Mouse (Mus musculus) ES-Bruce4 (cell line): ENCODE measurements around the gene Zfp551. TPM values are rescaled to one million over a fixed set of nuclear protein-coding genes. Genes with fewer than 3 reads are reported as not detected.
A peak's percentile ranks its signal among the peaks of the same experiment; 100 is the strongest.

ENCODE experiments used
- H3K27ac ChIP-seq: 2 replicates; pipeline ENCODE4 v1.5.1; 2012; ENCODE audit warnings: low read length, inconsistent platforms; ENCODE audit not compliant: insufficient read depth
- H3K27me3 ChIP-seq: 2 replicates; pipeline ENCODE4 v1.6.1; 2012; ENCODE audit warnings: mild to moderate bottlenecking, low read length, inconsistent platforms; ENCODE audit not compliant: control insufficient read depth, poor library complexity, insufficient read depth, severe bottlenecking
- H3K36me3 ChIP-seq: 2 replicates; pipeline ENCODE4 v1.6.1; 2012; ENCODE audit warnings: inconsistent platforms, mild to moderate bottlenecking, low read length, moderate library complexity; ENCODE audit not compliant: control insufficient read depth, poor library complexity, insufficient read depth, severe bottlenecking
- H3K4me1 ChIP-seq: one replicate; pipeline ENCODE4 v1.8.1; 2011; ENCODE audit warnings: low read length; ENCODE audit not compliant: control insufficient read depth, insufficient read depth
- H3K4me3 ChIP-seq: 2 replicates; pipeline ENCODE4 v1.5.1; 2011; ENCODE audit warnings: low read depth, mild to moderate bottlenecking, low read length
- H3K9ac ChIP-seq: 2 replicates; pipeline ENCODE4 v1.6.1; 2012; ENCODE audit warnings: low read depth, mild to moderate bottlenecking, inconsistent platforms; ENCODE audit not compliant: poor library complexity, severe bottlenecking
- H3K9me3 ChIP-seq: replicated peaks from 2 replicates; pipeline ENCODE4 v1.6.1; 2012; ENCODE audit warnings: mild to moderate bottlenecking, low read length, inconsistent platforms; ENCODE audit not compliant: control insufficient read depth, poor library complexity, insufficient read depth, severe bottlenecking
- CTCF ChIP-seq: IDR thresholded peaks from one replicate; pipeline ENCODE4 v1.8.1; 2011; ENCODE audit warnings: low read depth, low read length
- EP300 ChIP-seq: IDR thresholded peaks from 2 replicates; pipeline ENCODE4 v1.6.1; 2011; ENCODE audit warnings: low read depth, low read length; ENCODE audit not compliant: insufficient read depth
- POLR2A ChIP-seq: IDR thresholded peaks from one replicate; pipeline ENCODE4 v1.8.1; 2011; ENCODE audit warnings: low read length; ENCODE audit not compliant: insufficient read depth
- polyA plus RNA-seq: library from polyadenylated mRNA; stranded (reverse); fragments of >200 nt; gene quantifications from 2 replicates; pipeline ENCODE4 v1.2.4, GENCODE M21; 2011; ENCODE audit warnings: low read depth; ENCODE audit not compliant: missing spikeins, insufficient read depth, insufficient read length

Zfp551 gene
- 2.4 and 2.5 TPM in 2 replicates for polyA plus RNA-seq

- no peaks in the 10 kb centered on the region for H3K27me3 ChIP-seq
- H3K4me1 ChIP-seq: no peaks in the 10 kb centered on the region
- peak within 1 kb of the TSS; percentile 98 for H3K4me3 ChIP-seq
- H3K27ac ChIP-seq: no peak within 1 kb of the TSS
- no peak for TF ChIP-seq POLR2A
- no peak for TF ChIP-seq EP300
- no peak for TF ChIP-seq CTCF
- H3K36me3 ChIP-seq: no peaks in the 10 kb centered on the region
- H3K9me3 ChIP-seq: no peaks in the 10 kb centered on the region
- peak within 1 kb of the TSS; percentile 68 for H3K9ac ChIP-seq
These were observed at the start of gene Zfp551 for GRCm38 (mm10) chr7:12422245-12422849. Gene Zfp551, minus strand, starts transcription at chr7:12422751.

GRCm38 (mm10) chr7:12422855-12423254 lies 304 bp upstream of the Zfp551 start:
- H3K27me3 ChIP-seq: no peaks in the 10 kb centered on the region
- H3K36me3 ChIP-seq: no peaks in the 10 kb centered on the region
- H3K4me1 ChIP-seq: no peaks in the 10 kb centered on the region
- H3K27ac ChIP-seq: no peak overlapping the region
- no peak for TF ChIP-seq CTCF
- no peak for TF ChIP-seq POLR2A
- H3K9me3 ChIP-seq: no peaks in the 10 kb centered on the region
- no peak overlapping the region; the same call in 1 of the 2 replicates for H3K9ac ChIP-seq
- H3K4me3 ChIP-seq: no peak overlapping the region

- Histone ChIP-seq H3K4me3 (peak overlapping the region; percentile 98; the same call in 1 of the 2 replicates), H3K9me3 (no peaks in the 10 kb centered on the region), H3K36me3 (no peaks in the 10 kb centered on the region), H3K27ac (no peak overlapping the region), H3K9ac (peak overlapping the region; percentile 68), H3K4me1 (no peaks in the 10 kb centered on the region), H3K27me3 (no peaks in the 10 kb centered on the region)
- TF ChIP-seq CTCF (no peak), POLR2A (no peak), EP300 (no peak)
These were observed 810 bp downstream of the Zfp551 start for GRCm38 (mm10) chr7:12421741-12422140.

GRCm38 (mm10) chr7:12369173-12369572 lies 53.4 kb downstream of the Zfp551 start, which contains the start of gene Vmn1r84:
Gene Vmn1r84, minus strand, starts transcription at chr7:12369273.
- Histone ChIP-seq H3K27me3 (no peaks in the 10 kb centered on the region), H3K9me3 (no peaks in the 10 kb centered on the region), H3K4me3 (no peak within 1 kb of the TSS), H3K4me1 (no peaks in the 10 kb centered on the region), H3K9ac (no peak within 1 kb of the TSS), H3K36me3 (no peaks in the 10 kb centered on the region), H3K27ac (no peak within 1 kb of the TSS)
- no peak for TF ChIP-seq CTCF

Other genes with a start within 250 kb of the Zfp551 start
- not detected in 2 replicates for gene Vmn1r80, start 233.5 kb downstream of the Zfp551 start, polyA plus RNA-seq
- 0.05 and 0.12 TPM in 2 replicates for gene Vmn1r81, start 154.5 kb downstream of the Zfp551 start, polyA plus RNA-seq
- gene Vmn1r82, start 122.3 kb downstream of the Zfp551 start, polyA plus RNA-seq: not detected in 2 replicates
- not detected in 2 replicates for gene Vmn1r83, start 93.3 kb downstream of the Zfp551 start, polyA plus RNA-seq
- not detected in 2 replicates for gene Vmn1r84, start 53.5 kb downstream of the Zfp551 start, polyA plus RNA-seq
- 14.0 and 15.2 TPM in 2 replicates for gene Zfp606, start 55.5 kb upstream of the Zfp551 start, polyA plus RNA-seq
- gene 2900092C05Rik, start 89.8 kb upstream of the Zfp551 start, polyA plus RNA-seq: not detected in 2 replicates
- 0.03 and 0.05 TPM in 2 replicates for gene Vmn2r53, start 186.0 kb upstream of the Zfp551 start, polyA plus RNA-seq
- not detected in 2 replicates for gene Vmn2r54, start 217.6 kb upstream of the Zfp551 start, polyA plus RNA-seq